Mouse (Mus musculus) kidney, postnatal 0 days (tissue): ENCODE results near the gene Wdr48. TPM values are rescaled to one million over a fixed set of nuclear protein-coding genes. Genes with fewer than 3 reads are reported as not detected.
A peak's percentile ranks its signal among the peaks of the same experiment; 100 is the strongest.

Source experiments
- ATAC-seq: fragments of 200-750 bp; cut with Nextera tagmentation; replicated peaks from 2 replicates; pipeline ENCODE4 v1.8.0; 2017; ENCODE audit warnings: low read depth, moderate number of reproducible peaks, moderate TSS enrichment, moderate library complexity; ENCODE audit not compliant: low FRiP score
- DNase-seq: peaks from one replicate; pipeline ENCODE4 v3.0.0-alpha.2; 2016; ENCODE audit warnings: low spot score
- H3K27ac ChIP-seq: fragments of 300-500 bp; sonication (generic); 2 replicates; pipeline ENCODE4 v1.5.1; 2014; ENCODE audit warnings: mild to moderate bottlenecking
- H3K27me3 ChIP-seq: fragments of 300-500 bp; sonication (generic); 2 replicates; pipeline ENCODE4 v1.6.1; 2014; ENCODE audit warnings: low read length, mixed read lengths; ENCODE audit not compliant: insufficient read depth
- H3K36me3 ChIP-seq: fragments of 300-500 bp; sonication (generic); 2 replicates; pipeline ENCODE4 v1.6.1; 2014; ENCODE audit warnings: low read length, mixed read lengths; ENCODE audit not compliant: insufficient read depth
- H3K4me1 ChIP-seq: fragments of 300-500 bp; sonication (generic); replicated peaks from 2 replicates; pipeline ENCODE4 v1.6.1; 2014; ENCODE audit warnings: antibody characterized with exemption, low read length, mixed read lengths; ENCODE audit not compliant: insufficient read depth
- H3K4me2 ChIP-seq: fragments of 300-500 bp; sonication (generic); 2 replicates; pipeline ENCODE4 v1.6.1; 2014; ENCODE audit warnings: mild to moderate bottlenecking, low read length, moderate library complexity, mixed read lengths
- H3K4me3 ChIP-seq: fragments of 300-500 bp; sonication (generic); replicated peaks from 2 replicates; pipeline ENCODE4 v1.5.1; 2014; ENCODE audit warnings: low read depth, low read length
- H3K9ac ChIP-seq: fragments of 300-500 bp; sonication (generic); 2 replicates; pipeline ENCODE4 v1.6.1; 2014; ENCODE audit warnings: low read depth, low read length
- H3K9me3 ChIP-seq: fragments of 300-500 bp; sonication (generic); replicated peaks from 2 replicates; pipeline ENCODE4 v1.6.1; 2016; ENCODE audit warnings: low read length, inconsistent platforms, mixed read lengths
- CTCF ChIP-seq: IDR thresholded peaks from 2 replicates; pipeline ENCODE4 v1.5.1; 2016; ENCODE audit warnings: antibody characterized with exemption, low read depth, mild to moderate bottlenecking, moderate library complexity
- WGBS: fragments of 180-500 bp; shearing (Covaris S2); extraction: QIAGEN DNeasy Blood & Tissue Kit; methylation state at CpG from one replicate; pipeline ENCODE4 v1.1.7; 2014; 5-methylcytosine and 5-hydroxymethylcytosine counted together
- polyA plus RNA-seq: library from polyadenylated mRNA; unstranded; fragments of >200 nt; fragmentation: Nextera tagmentation; extraction: Ambion mirVana; gene quantifications from 2 replicates; pipeline ENCODE4 v1.2.1, GENCODE M21; 2015

The Wdr48 gene
- polyA plus RNA-seq, 1 experiment from 2014 or later, result 30.8 TPM

GRCm38 (mm10) chr9:119937005-119937773 lies 42.5 kb downstream of the Wdr48 start, which contains the start of the genes Gorasp1 and Ttc21a:
Gene Gorasp1 (minus strand): TSS chr9:119937565.
Gene Ttc21a (plus strand): TSS chr9:119937606.
- no peaks in the 10 kb centered on the region for H3K9me3 ChIP-seq
- H3K4me2 ChIP-seq, result peak within 1 kb of the TSS; percentile 83
- peaks cover 6% of the 10 kb centered on the region; the same call in 1 of the 2 replicates for H3K36me3 ChIP-seq
- peak; percentile 97 for DNase-seq
- TF ChIP-seq CTCF, result 0 out of 2 replicates have a peak, but pooled peaks have one; percentile 2
- H3K27ac ChIP-seq, result peak within 1 kb of the TSS; percentile 76
- no peaks in the 10 kb centered on the region for H3K27me3 ChIP-seq
- peak; percentile 96 for ATAC-seq
- under 1% methylated on average over 40 of the region's 40 CpGs for WGBS
- peak within 1 kb of the TSS; percentile 83 for H3K9ac ChIP-seq
- H3K4me1 ChIP-seq, result peaks cover 10% of the 10 kb centered on the region; the same call in 1 of the 2 replicates
- H3K4me3 ChIP-seq, result peak within 1 kb of the TSS; percentile 60

- Histone ChIP-seq H3K9me3 (no peaks in the 10 kb centered on the region), H3K9ac (no peak overlapping the region), H3K27ac (no peak overlapping the region), H3K4me1 (peaks cover 10% of the 10 kb centered on the region; the same call in 1 of the 2 replicates), H3K4me2 (no peak overlapping the region), H3K36me3 (no peaks in the 10 kb centered on the region), H3K4me3 (no peak overlapping the region), H3K27me3 (no peaks in the 10 kb centered on the region)
- no peak for TF ChIP-seq CTCF
- ATAC-seq (no peak), DNase-seq (no peak)
- WGBS, result 57% methylated on average over 4 of the region's 4 CpGs
These were observed 43.8 kb downstream of the Wdr48 start for GRCm38 (mm10) chr9:119938496-119938895.

DNA sequence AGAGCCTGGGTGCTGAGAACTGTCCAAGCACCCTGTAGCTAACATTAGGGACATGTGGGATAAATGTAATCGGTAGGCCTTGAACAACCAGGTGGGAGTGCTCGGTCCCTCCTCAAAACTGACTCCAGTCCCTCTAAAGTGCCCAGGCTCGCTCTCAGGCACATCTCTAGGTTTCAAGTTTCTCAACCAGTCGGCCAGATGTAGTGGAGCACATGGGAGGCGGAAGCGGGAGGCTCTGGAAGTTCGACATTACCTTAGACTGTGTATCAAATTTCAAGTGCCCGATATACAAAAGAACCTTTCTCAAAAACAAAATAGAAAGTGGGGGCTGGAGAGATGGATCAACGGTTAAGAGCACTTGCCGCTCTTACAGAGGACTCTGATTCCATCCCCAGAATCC lies 45.0 kb downstream of the Wdr48 start:
- no peak overlapping the region for H3K4me2 ChIP-seq
- peaks cover 10% of the 10 kb centered on the region; the same call in 1 of the 2 replicates for H3K4me1 ChIP-seq
- DNase-seq (no peak), ATAC-seq (no peak)
- no peak overlapping the region for H3K9ac ChIP-seq
- TF ChIP-seq CTCF, result no peak
- no peak overlapping the region for H3K27ac ChIP-seq
- no peak overlapping the region for H3K4me3 ChIP-seq
- no peaks in the 10 kb centered on the region for H3K27me3 ChIP-seq
- no peaks in the 10 kb centered on the region for H3K9me3 ChIP-seq
- no peaks in the 10 kb centered on the region for H3K36me3 ChIP-seq
- 35% methylated on average over 10 of the region's 10 CpGs for WGBS

- H3K4me1 ChIP-seq, result 0 out of 2 replicates have a peak, but pooled peaks cover 7% of the 10 kb centered on the region
- ATAC-seq (no peak), DNase-seq (no peak)
- no peak overlapping the region for H3K27ac ChIP-seq
- no peak overlapping the region for H3K4me3 ChIP-seq
- WGBS, result 70% methylated on average over 5 of the region's 5 CpGs
- H3K27me3 ChIP-seq, result no peaks in the 10 kb centered on the region
- H3K9me3 ChIP-seq, result no peaks in the 10 kb centered on the region
- H3K9ac ChIP-seq, result no peak overlapping the region
- no peak for TF ChIP-seq CTCF
- no peak overlapping the region for H3K4me2 ChIP-seq
- H3K36me3 ChIP-seq, result no peaks in the 10 kb centered on the region
These were observed 46.7 kb downstream of the Wdr48 start for GRCm38 (mm10) chr9:119941407-119941806.

GRCm38 (mm10) chr9:119941861-119942260 lies 47.2 kb downstream of the Wdr48 start:
- no peak overlapping the region for H3K27ac ChIP-seq
- H3K36me3 ChIP-seq, result no peaks in the 10 kb centered on the region
- TF ChIP-seq CTCF, result no peak
- H3K27me3 ChIP-seq, result no peaks in the 10 kb centered on the region
- no peak overlapping the region for H3K4me3 ChIP-seq
- 0 out of 2 replicates have a peak, but pooled peaks cover 5% of the 10 kb centered on the region for H3K4me1 ChIP-seq
- H3K4me2 ChIP-seq, result no peak overlapping the region
- no peaks in the 10 kb centered on the region for H3K9me3 ChIP-seq
- ATAC-seq (no peak), DNase-seq (no peak)
- 84% methylated on average over 14 of the region's 14 CpGs for WGBS
- H3K9ac ChIP-seq, result no peak overlapping the region

DNA sequence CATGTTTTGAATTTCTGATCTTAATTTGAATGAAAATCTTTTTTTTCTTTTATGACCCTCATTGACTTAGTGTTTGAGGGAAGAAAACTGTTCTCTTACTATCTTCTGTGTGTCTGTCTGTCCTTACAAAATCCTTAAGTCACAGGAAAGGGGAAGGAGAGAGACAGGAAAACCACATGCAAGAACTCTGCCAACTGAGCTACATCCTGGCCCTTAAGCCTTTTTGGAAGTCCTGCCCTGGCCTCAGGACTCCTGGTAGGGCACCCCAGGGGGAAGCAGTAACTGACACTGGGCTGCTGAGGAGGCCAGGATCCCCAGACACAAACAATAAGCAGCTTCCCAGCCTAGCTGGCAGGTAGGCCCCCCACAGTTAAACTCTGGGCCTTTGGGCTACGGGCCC lies 48.6 kb downstream of the Wdr48 start:
- no peak for DNase-seq
- Histone ChIP-seq H3K4me3 (no peak overlapping the region), H3K27me3 (no peaks in the 10 kb centered on the region), H3K4me2 (no peak overlapping the region), H3K36me3 (no peaks in the 10 kb centered on the region), H3K4me1 (no peaks in the 10 kb centered on the region), H3K27ac (no peak overlapping the region), H3K9me3 (no peaks in the 10 kb centered on the region), H3K9ac (no peak overlapping the region)
- ATAC-seq, result no peak
- 80% methylated on average over 1 of the region's 1 CpGs for WGBS
- TF ChIP-seq CTCF, result no peak
